Mouse (Mus musculus) C2C12 (cell line): ENCODE results near the gene Golga1. TPM values are rescaled to one million over a fixed set of nuclear protein-coding genes. Genes with fewer than 3 reads are reported as not detected.

Source experiments
- H3K27me3 ChIP-seq: one replicate; pipeline ENCODE4 v1.6.1; 2011; ENCODE audit not compliant: control insufficient read depth, insufficient read depth, insufficient read length
- H3K36me3 ChIP-seq: one replicate; pipeline ENCODE4 v1.6.1; 2011; ENCODE audit not compliant: control insufficient read depth, insufficient read depth
- H3K4me3 ChIP-seq: one replicate; pipeline ENCODE4 v1.5.1; 2011; ENCODE audit warnings: mild to moderate bottlenecking, control low read depth; ENCODE audit not compliant: poor library complexity, insufficient read depth, severe bottlenecking
- H3K79me2 ChIP-seq: one replicate; pipeline ENCODE4 v1.6.1; 2011; ENCODE audit not compliant: control insufficient read depth, insufficient read depth
- H3K79me3 ChIP-seq: one replicate; pipeline ENCODE4 v1.6.1; 2011; ENCODE audit warnings: low read depth, control low read depth
- H3ac ChIP-seq: one replicate; pipeline ENCODE3; 2011; ENCODE audit warnings: low read depth; ENCODE audit not compliant: control insufficient read depth, insufficient read length
- CEBPB ChIP-seq: IDR thresholded peaks from one replicate; pipeline ENCODE4 v1.6.1; 2011; ENCODE audit warnings: low read depth, mild to moderate bottlenecking, control low read depth, moderate library complexity
- CTCF ChIP-seq: IDR thresholded peaks from one replicate; pipeline ENCODE4 v1.5.1; 2011; ENCODE audit not compliant: control insufficient read depth, insufficient read depth, insufficient read length
- FOSL1 ChIP-seq: IDR thresholded peaks from one replicate; pipeline ENCODE4 v1.8.0; 2011; ENCODE audit warnings: mild to moderate bottlenecking, low read length; ENCODE audit not compliant: poor library complexity, insufficient read depth, severe bottlenecking
- MAX ChIP-seq: IDR thresholded peaks from one replicate; pipeline ENCODE4 v1.6.1; 2011; ENCODE audit warnings: mild to moderate bottlenecking, control low read depth
- MYOD1 ChIP-seq: IDR thresholded peaks from one replicate; pipeline ENCODE4 v1.6.1; 2011; ENCODE audit warnings: low read depth; ENCODE audit not compliant: control insufficient read depth, insufficient read length
- MYOG ChIP-seq: IDR thresholded peaks from one replicate; pipeline ENCODE4 v1.6.1; 2011; ENCODE audit not compliant: control insufficient read depth, insufficient read length; ENCODE audit errors: extremely low read depth
- USF1 ChIP-seq: IDR thresholded peaks from one replicate; pipeline ENCODE4 v1.6.1; 2011; ENCODE audit warnings: low read depth, mild to moderate bottlenecking, control low read depth, moderate library complexity
- polyA plus RNA-seq: library from polyadenylated mRNA; unstranded; fragments of >200 nt; fragmentation: generic; extraction: Trizol; gene quantifications from one replicate; pipeline ENCODE4 v1.2.1, GENCODE M21; 2012; ENCODE audit warnings: missing spikeins

Golga1 gene
- polyA plus RNA-seq, 1 experiment: 4.1 TPM

GRCm38 (mm10) chr2:39006149-39006730 lies 59.1 kb downstream of the Golga1 start:
- peaks cover 58% of the 10 kb centered on the region for H3K79me3 ChIP-seq
- H3K79me2 ChIP-seq: peaks cover 93% of the 10 kb centered on the region
- H3ac ChIP-seq: no peak overlapping the region
- TF ChIP-seq FOSL1 (no peak), USF1 (no peak), MAX (no peak), MYOG (no peak), MYOD1 (no peak), CTCF (no peak), CEBPB (no peak)
- peaks cover 31% of the 10 kb centered on the region for H3K36me3 ChIP-seq
- peak overlapping the region; percentile 84 for H3K4me3 ChIP-seq
- no peaks in the 10 kb centered on the region for H3K27me3 ChIP-seq

- H3ac ChIP-seq: peak within 1 kb of the TSS; percentile 92
- H3K79me2 ChIP-seq: peaks cover 92% of the 10 kb centered on the region
- peaks cover 57% of the 10 kb centered on the region for H3K79me3 ChIP-seq
- peaks cover 37% of the 10 kb centered on the region for H3K36me3 ChIP-seq
- peak within 1 kb of the TSS; percentile 84 for H3K4me3 ChIP-seq
- no peaks in the 10 kb centered on the region for H3K27me3 ChIP-seq
- TF ChIP-seq MAX (no peak), MYOG (no peak), CEBPB (no peak), CTCF (no peak), USF1 (no peak), FOSL1 (no peak), MYOD1 (no peak)
Observed at GRCm38 (mm10) chr2:39005574-39006079, 59.7 kb downstream of the Golga1 start, which contains the start of gene Rpl35. TSS of gene Rpl35 (minus strand) at chr2:39005624.

- H3K4me3 ChIP-seq: peak within 1 kb of the TSS; percentile 84
- H3ac ChIP-seq: peak within 1 kb of the TSS; percentile 92
- no peaks in the 10 kb centered on the region for H3K27me3 ChIP-seq
- H3K79me2 ChIP-seq: peaks cover 85% of the 10 kb centered on the region
- H3K36me3 ChIP-seq: peaks cover 43% of the 10 kb centered on the region
- H3K79me3 ChIP-seq: peaks cover 55% of the 10 kb centered on the region
- TF ChIP-seq FOSL1: no peak
- no peak for TF ChIP-seq MYOD1
- peak; percentile 77 for TF ChIP-seq MAX
Observed at GRCm38 (mm10) chr2:39004880-39005435, 60.4 kb downstream of the Golga1 start, which contains the start of gene Arpc5l. TSS of gene Arpc5l (plus strand) at chr2:39005348.

GRCm38 (mm10) chr2:39004372-39004771 lies 61.0 kb downstream of the Golga1 start:
- Histone ChIP-seq H3K79me3 (peaks cover 51% of the 10 kb centered on the region), H3K36me3 (peaks cover 49% of the 10 kb centered on the region), H3ac (peak overlapping the region; percentile 92), H3K79me2 (peaks cover 79% of the 10 kb centered on the region), H3K27me3 (no peaks in the 10 kb centered on the region), H3K4me3 (peak overlapping the region; percentile 84)
- TF ChIP-seq FOSL1 (no peak), USF1 (no peak), MYOG (no peak), MAX (no peak), MYOD1 (no peak), CEBPB (no peak), CTCF (no peak)

- H3K36me3 ChIP-seq: peaks cover 52% of the 10 kb centered on the region
- peak overlapping the region; percentile 92 for H3ac ChIP-seq
- peak overlapping the region; percentile 84 for H3K4me3 ChIP-seq
- peaks cover 42% of the 10 kb centered on the region for H3K79me3 ChIP-seq
- no peaks in the 10 kb centered on the region for H3K27me3 ChIP-seq
- peaks cover 71% of the 10 kb centered on the region for H3K79me2 ChIP-seq
- TF ChIP-seq CTCF (no peak), USF1 (no peak), CEBPB (no peak), MYOG (no peak), MAX (no peak), FOSL1 (no peak), MYOD1 (no peak)
Observed at GRCm38 (mm10) chr2:39003512-39003911, 61.8 kb downstream of the Golga1 start.

GRCm38 (mm10) chr2:39003106-39003505 lies 62.2 kb downstream of the Golga1 start:
- Histone ChIP-seq H3K4me3 (peak overlapping the region; percentile 84), H3K36me3 (peaks cover 52% of the 10 kb centered on the region), H3K27me3 (no peaks in the 10 kb centered on the region), H3ac (peak overlapping the region; percentile 92), H3K79me2 (peaks cover 67% of the 10 kb centered on the region), H3K79me3 (peaks cover 39% of the 10 kb centered on the region)
- TF ChIP-seq FOSL1 (no peak), USF1 (no peak), CEBPB (no peak), CTCF (no peak), MYOD1 (no peak), MAX (no peak)
